Mouse (Mus musculus): ENCODE results near the gene Dap.

GRCm38 (mm10) chr15:31296882-31297776, 73.0 kb downstream of the Dap start:
- TF ChIP-seq CTCF (IDR thresholded peaks at IDR 0.05; ENCODE audit: insufficient read depth, low read depth, low read length) (no peak), POLR2A (IDR thresholded peaks at IDR 0.05; ENCODE audit: insufficient read depth, low read depth, low read length) (no peak)

All from olfactory bulb, adult 2 months (tissue).